Mouse (Mus musculus) erythroid progenitor cell, adult 5-6 weeks (primary cell): Measurements from ENCODE around the gene Hist1h1b. TPM values are rescaled to one million over a fixed set of nuclear protein-coding genes. Genes with fewer than 3 reads are reported as not detected.
A peak's percentile ranks its signal among the peaks of the same experiment; 100 is the strongest.

ENCODE experiments used
- ATAC-seq: replicated peaks from 2 replicates; pipeline ENCODE4 v1.8.0; 2016; ENCODE audit warnings: moderate number of reproducible peaks, mild to moderate bottlenecking, moderate TSS enrichment, inconsistent platforms; ENCODE audit not compliant: poor library complexity, low FRiP score, severe bottlenecking
- total RNA-seq, 2 experiments: library from RNA; stranded (forward) in 1 of 2; stranded (reverse) in 1 of 2; fragments of 150-400 nt in 1 of 2; fragments of 186-747, 209-891 nt in 1 of 2; gene quantifications; 2 replicates each; pipeline versions ENCODE4 v1.2.3 to v1.2.4; 2015 to 2017; ENCODE audit warnings: low replicate concordance in 2 of 2

Gene Hist1h1b
- total RNA-seq, 2 experiments from 2014 or later = 1,815 to 4,746 TPM

DNA sequence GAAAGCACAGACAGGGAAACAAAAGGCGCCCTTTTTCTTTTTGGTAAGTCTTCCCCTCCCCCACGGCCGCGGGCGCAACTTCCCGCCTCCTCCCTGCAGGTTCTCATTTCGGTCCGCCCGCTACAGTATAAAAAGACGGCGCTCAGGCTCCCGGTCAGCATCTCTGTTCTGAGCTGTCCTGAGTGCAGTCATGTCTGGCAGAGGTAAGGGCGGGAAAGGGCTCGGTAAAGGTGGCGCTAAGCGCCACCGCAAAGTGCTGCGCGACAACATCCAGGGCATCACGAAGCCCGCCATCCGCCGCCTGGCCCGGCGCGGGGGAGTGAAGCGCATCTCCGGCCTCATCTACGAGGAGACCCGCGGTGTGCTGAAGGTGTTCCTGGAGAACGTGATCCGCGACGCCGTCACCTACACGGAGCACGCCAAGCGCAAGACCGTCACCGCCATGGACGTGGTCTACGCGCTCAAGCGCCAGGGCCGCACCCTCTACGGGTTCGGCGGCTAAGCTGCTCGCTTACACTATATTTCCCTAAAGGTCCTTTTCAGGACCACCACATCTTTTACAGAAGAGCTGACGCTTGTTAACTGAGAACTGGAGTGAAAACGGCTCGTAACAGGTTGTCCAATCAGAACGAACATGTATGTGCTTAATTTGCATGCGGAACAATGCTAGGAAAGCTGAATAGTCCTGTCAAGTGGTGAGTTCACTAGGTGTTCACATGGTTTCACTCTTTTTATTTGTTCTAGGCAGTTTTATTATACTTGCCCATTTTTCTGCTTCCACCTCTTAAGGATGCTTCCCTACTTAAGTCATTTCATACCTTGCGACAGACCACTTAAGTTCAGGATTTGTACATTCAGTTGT is 45.3 kb downstream of the Hist1h1b start, which contains the start of gene Hist1h4j:
Gene Hist1h4j, plus strand, starts transcription at position 159 of the 862 bp plus-strand sequence.
- peak; percentile 89 for ATAC-seq

DNA sequence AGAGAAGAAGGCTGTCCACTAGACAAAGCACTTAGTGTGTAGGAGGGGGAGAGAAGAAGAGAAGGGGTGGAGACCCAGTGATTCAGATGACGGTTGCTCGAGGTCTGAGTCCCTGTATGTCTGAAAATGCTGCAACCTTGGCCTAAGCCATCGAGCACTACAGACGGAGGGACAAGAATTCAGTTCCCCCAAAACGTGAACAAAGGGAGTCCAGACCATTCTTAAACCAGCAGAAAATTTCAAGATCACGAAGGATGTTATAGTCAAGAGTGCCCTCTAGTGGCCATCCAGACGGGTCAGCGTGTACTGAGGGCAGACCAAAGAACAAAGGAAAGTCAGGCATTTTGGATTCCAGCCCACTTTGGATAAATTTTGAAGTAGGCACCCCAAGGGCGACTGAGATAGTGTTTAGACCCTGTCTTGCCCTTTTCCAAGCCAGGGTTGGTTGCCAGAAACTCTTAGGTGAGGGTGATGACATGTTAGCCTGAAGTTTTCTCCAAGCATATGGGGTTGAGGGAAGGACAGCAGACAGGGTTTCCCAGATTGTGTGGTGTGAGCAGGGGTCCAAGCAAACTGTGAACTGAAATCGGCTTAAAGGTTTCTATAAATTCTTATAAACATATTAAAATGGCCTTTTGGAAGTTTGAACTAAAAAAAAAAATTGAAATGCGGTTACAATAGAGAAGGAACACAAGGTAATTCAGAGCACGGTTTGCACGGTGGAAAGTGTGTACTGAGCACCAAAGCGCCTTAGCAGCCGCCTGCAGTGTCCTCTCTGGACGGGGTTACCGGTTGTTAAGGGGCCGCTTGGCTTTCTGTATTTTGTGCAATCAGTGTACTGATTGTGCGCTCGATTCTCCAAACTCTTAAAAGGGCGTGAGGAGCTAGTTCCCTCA is 46.2 kb downstream of the Hist1h1b start:
- ATAC-seq = peak; percentile 68

DNA sequence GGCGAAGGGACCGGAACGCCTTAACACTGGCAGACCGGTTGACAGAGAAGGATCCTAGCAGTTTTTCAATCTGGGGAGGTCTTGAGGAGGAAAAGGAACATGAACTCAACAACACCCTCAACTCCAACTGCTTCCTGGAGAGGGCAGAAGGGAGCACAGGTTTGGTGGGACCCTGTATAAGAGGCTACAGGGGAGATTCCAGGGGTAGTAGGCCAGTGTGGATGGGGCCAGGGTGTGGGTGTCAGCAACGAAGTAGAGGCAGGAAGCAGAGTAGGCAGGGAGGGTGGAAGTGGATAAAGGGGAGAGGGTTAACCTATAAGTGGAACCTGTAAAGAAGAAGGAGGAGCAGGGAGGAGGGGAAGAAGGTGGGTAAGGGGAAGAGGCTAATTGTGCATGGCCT is 47.0 kb downstream of the Hist1h1b start:
- no peak for ATAC-seq

Other genes starting within 250 kb of the Hist1h1b start
- 4.0 and 11.7 TPM in 2 replicates for gene Zkscan8, start 249.5 kb downstream of the Hist1h1b start, total RNA-seq (2015; ENCODE audit: low replicate concordance)
- gene Zkscan8, start 249.5 kb downstream of the Hist1h1b start, total RNA-seq (2017; ENCODE audit: low replicate concordance) = 1.3 and 1.7 TPM in 2 replicates
- gene Olfr1366, start 237.8 kb downstream of the Hist1h1b start, total RNA-seq (2015; ENCODE audit: low replicate concordance) = not detected in 2 replicates
- not detected in 2 replicates for gene Olfr1366, start 237.8 kb downstream of the Hist1h1b start, total RNA-seq (2017; ENCODE audit: low replicate concordance)
- not detected in 2 replicates for gene Olfr1535, start 220.7 kb downstream of the Hist1h1b start, total RNA-seq (2015; ENCODE audit: low replicate concordance)
- not detected in 2 replicates for gene Olfr1535, start 220.7 kb downstream of the Hist1h1b start, total RNA-seq (2017; ENCODE audit: low replicate concordance)
- gene Olfr1364, start 198.9 kb downstream of the Hist1h1b start, total RNA-seq (2015; ENCODE audit: low replicate concordance) = not detected in 2 replicates
- not detected in 2 replicates for gene Olfr1364, start 198.9 kb downstream of the Hist1h1b start, total RNA-seq (2017; ENCODE audit: low replicate concordance)
- gene Olfr1362, start 166.6 kb downstream of the Hist1h1b start, total RNA-seq (2015; ENCODE audit: low replicate concordance) = not detected in 2 replicates
- not detected in 2 replicates for gene Olfr1362, start 166.6 kb downstream of the Hist1h1b start, total RNA-seq (2017; ENCODE audit: low replicate concordance)
- not detected in 2 replicates for gene Olfr11, start 138.1 kb downstream of the Hist1h1b start, total RNA-seq (2015; ENCODE audit: low replicate concordance)
- gene Olfr11, start 138.1 kb downstream of the Hist1h1b start, total RNA-seq (2017; ENCODE audit: low replicate concordance) = not detected in 2 replicates
- not detected in 2 replicates for gene Olfr1361, start 117.2 kb downstream of the Hist1h1b start, total RNA-seq (2015; ENCODE audit: low replicate concordance)
- not detected in 2 replicates for gene Olfr1361, start 117.2 kb downstream of the Hist1h1b start, total RNA-seq (2017; ENCODE audit: low replicate concordance)
- not detected in 2 replicates for gene Olfr1360, start 103.2 kb downstream of the Hist1h1b start, total RNA-seq (2015; ENCODE audit: low replicate concordance)
- gene Olfr1360, start 103.2 kb downstream of the Hist1h1b start, total RNA-seq (2017; ENCODE audit: low replicate concordance) = not detected in 2 replicates
- not detected in 2 replicates for gene Olfr1359, start 82.5 kb downstream of the Hist1h1b start, total RNA-seq (2015; ENCODE audit: low replicate concordance)
- gene Olfr1359, start 82.5 kb downstream of the Hist1h1b start, total RNA-seq (2017; ENCODE audit: low replicate concordance) = not detected in 2 replicates
- gene Hist1h2bl, start 64.5 kb downstream of the Hist1h1b start, total RNA-seq (2015; ENCODE audit: low replicate concordance) = 989 and 1,130 TPM in 2 replicates
- 1,595 and 2,060 TPM in 2 replicates for gene Hist1h2bl, start 64.5 kb downstream of the Hist1h1b start, total RNA-seq (2017; ENCODE audit: low replicate concordance)
- gene Hist1h2ai, start 64.2 kb downstream of the Hist1h1b start, total RNA-seq (2015; ENCODE audit: low replicate concordance) = 22.6 and 24.1 TPM in 2 replicates
- 2,450 and 5,888 TPM in 2 replicates for gene Hist1h2ai, start 64.2 kb downstream of the Hist1h1b start, total RNA-seq (2017; ENCODE audit: low replicate concordance)
- 64.9 and 143 TPM in 2 replicates for gene Hist1h3h, start 63.0 kb downstream of the Hist1h1b start, total RNA-seq (2015; ENCODE audit: low replicate concordance)
- gene Hist1h3h, start 63.0 kb downstream of the Hist1h1b start, total RNA-seq (2017; ENCODE audit: low replicate concordance) = 379 and 793 TPM in 2 replicates
- gene Hist1h2bm, start 58.6 kb downstream of the Hist1h1b start, total RNA-seq (2015; ENCODE audit: low replicate concordance) = 396 and 580 TPM in 2 replicates
- gene Hist1h2bm, start 58.6 kb downstream of the Hist1h1b start, total RNA-seq (2017; ENCODE audit: low replicate concordance) = 1,330 and 1,438 TPM in 2 replicates
- 12.6 and 18.4 TPM in 2 replicates for gene Hist1h4j, start 45.6 kb downstream of the Hist1h1b start, total RNA-seq (2015; ENCODE audit: low replicate concordance)
- gene Hist1h4j, start 45.6 kb downstream of the Hist1h1b start, total RNA-seq (2017; ENCODE audit: low replicate concordance) = 900 and 1,530 TPM in 2 replicates
- 298 and 381 TPM in 2 replicates for gene Hist1h4k, start 30.1 kb downstream of the Hist1h1b start, total RNA-seq (2015; ENCODE audit: low replicate concordance)
- gene Hist1h4k, start 30.1 kb downstream of the Hist1h1b start, total RNA-seq (2017; ENCODE audit: low replicate concordance) = 3,827 and 6,951 TPM in 2 replicates
- 480 and 792 TPM in 2 replicates for gene Hist1h2ak, start 26.8 kb downstream of the Hist1h1b start, total RNA-seq (2015; ENCODE audit: low replicate concordance)
- gene Hist1h2ak, start 26.8 kb downstream of the Hist1h1b start, total RNA-seq (2017; ENCODE audit: low replicate concordance) = 4,887 and 6,345 TPM in 2 replicates
- gene Hist1h2bn, start 26.5 kb downstream of the Hist1h1b start, total RNA-seq (2015; ENCODE audit: low replicate concordance) = 1,688 and 1,944 TPM in 2 replicates
- 6,530 and 7,011 TPM in 2 replicates for gene Hist1h2bn, start 26.5 kb downstream of the Hist1h1b start, total RNA-seq (2017; ENCODE audit: low replicate concordance)
- gene Hist1h3i, start 2.7 kb upstream of the Hist1h1b start, total RNA-seq (2015; ENCODE audit: low replicate concordance) = 807 and 971 TPM in 2 replicates
- gene Hist1h3i, start 2.7 kb upstream of the Hist1h1b start, total RNA-seq (2017; ENCODE audit: low replicate concordance) = 793 and 862 TPM in 2 replicates
- gene Hist1h2an, start 6.6 kb upstream of the Hist1h1b start, total RNA-seq (2015; ENCODE audit: low replicate concordance) = 9.4 and 13.4 TPM in 2 replicates
- 1,681 and 2,099 TPM in 2 replicates for gene Hist1h2an, start 6.6 kb upstream of the Hist1h1b start, total RNA-seq (2017; ENCODE audit: low replicate concordance)
- gene Hist1h2bp, start 6.8 kb upstream of the Hist1h1b start, total RNA-seq (2015; ENCODE audit: low replicate concordance) = 31.0 and 96.0 TPM in 2 replicates
- 241 and 315 TPM in 2 replicates for gene Hist1h2bp, start 6.8 kb upstream of the Hist1h1b start, total RNA-seq (2017; ENCODE audit: low replicate concordance)
- gene Hist1h2bq, start 29.6 kb upstream of the Hist1h1b start, total RNA-seq (2015; ENCODE audit: low replicate concordance) = 607 and 1,040 TPM in 2 replicates
- 124 and 1,223 TPM in 2 replicates for gene Hist1h2bq, start 29.6 kb upstream of the Hist1h1b start, total RNA-seq (2017; ENCODE audit: low replicate concordance)
- 587 and 743 TPM in 2 replicates for gene Hist1h2ao, start 29.8 kb upstream of the Hist1h1b start, total RNA-seq (2015; ENCODE audit: low replicate concordance)
- gene Hist1h2ao, start 29.8 kb upstream of the Hist1h1b start, total RNA-seq (2017; ENCODE audit: low replicate concordance) = 2,181 TPM in 1 of 2 replicates, not detected in the other
- 328 and 512 TPM in 2 replicates for gene Hist1h4m, start 31.1 kb upstream of the Hist1h1b start, total RNA-seq (2015; ENCODE audit: low replicate concordance)
- gene Hist1h4m, start 31.1 kb upstream of the Hist1h1b start, total RNA-seq (2017; ENCODE audit: low replicate concordance) = 4,244 and 7,239 TPM in 2 replicates
- 169 and 258 TPM in 2 replicates for gene Hist1h4n, start 51.6 kb upstream of the Hist1h1b start, total RNA-seq (2015; ENCODE audit: low replicate concordance)
- gene Hist1h4n, start 51.6 kb upstream of the Hist1h1b start, total RNA-seq (2017; ENCODE audit: low replicate concordance) = 2,740 and 4,790 TPM in 2 replicates
- 209 and 329 TPM in 2 replicates for gene Hist1h2ap, start 52.9 kb upstream of the Hist1h1b start, total RNA-seq (2015; ENCODE audit: low replicate concordance)
- 6,300 and 16,342 TPM in 2 replicates for gene Hist1h2ap, start 52.9 kb upstream of the Hist1h1b start, total RNA-seq (2017; ENCODE audit: low replicate concordance)
- 696 and 939 TPM in 2 replicates for gene Hist1h2br, start 53.1 kb upstream of the Hist1h1b start, total RNA-seq (2015; ENCODE audit: low replicate concordance)
- 393 and 1,610 TPM in 2 replicates for gene Hist1h2br, start 53.1 kb upstream of the Hist1h1b start, total RNA-seq (2017; ENCODE audit: low replicate concordance)
- not detected in 2 replicates for gene Zfp184, start 164.5 kb upstream of the Hist1h1b start, total RNA-seq (2015; ENCODE audit: low replicate concordance)
- 1.3 TPM in 1 of 2 replicates, not detected in the other for gene Zfp184, start 164.5 kb upstream of the Hist1h1b start, total RNA-seq (2017; ENCODE audit: low replicate concordance)
- gene Pom121l2, start 200.6 kb upstream of the Hist1h1b start, total RNA-seq (2015; ENCODE audit: low replicate concordance) = not detected in 2 replicates
- not detected in 2 replicates for gene Pom121l2, start 200.6 kb upstream of the Hist1h1b start, total RNA-seq (2017; ENCODE audit: low replicate concordance)
- 4.0 TPM in 1 of 2 replicates, not detected in the other for gene Prss16, start 229.1 kb upstream of the Hist1h1b start, total RNA-seq (2015; ENCODE audit: low replicate concordance)
- gene Prss16, start 229.1 kb upstream of the Hist1h1b start, total RNA-seq (2017; ENCODE audit: low replicate concordance) = not detected in 2 replicates